ENCODE assay signal across 13 mouse cellular contexts in the genomic region with DNA sequence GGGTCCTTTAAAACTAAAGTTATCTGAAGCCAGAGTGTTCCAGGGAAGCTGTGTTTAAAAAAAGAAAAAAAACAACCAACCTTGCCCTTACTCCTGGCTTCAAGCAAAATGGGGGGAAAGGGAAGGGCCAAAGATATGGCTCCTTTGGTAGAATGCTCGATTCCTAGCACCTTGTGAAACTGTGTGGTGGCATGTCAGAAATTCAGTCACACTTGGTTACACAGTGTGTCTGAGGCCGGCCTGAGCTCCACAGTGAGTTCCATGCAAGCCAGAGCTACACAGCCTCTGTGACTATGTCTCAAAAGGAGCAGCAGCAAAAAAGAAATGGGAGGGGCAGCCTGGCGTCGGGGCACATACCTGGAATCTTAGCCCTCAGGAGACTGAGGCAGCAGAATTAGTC. TPM values are rescaled to one million over a fixed set of nuclear protein-coding genes. Genes with fewer than 3 reads are reported as not detected.
DNase-seq lines count a peak whose midpoint lies in the region; TF ChIP-seq lines count a peak whose summit lies in the region.
"Had no signal": no experiment of that assay in that cellular context is flagged by ENCODE, and none has a peak within 500 bp of the region (broad histone marks: within the 10 kb centered on the region; RNA-seq: fewer than 3 reads in every experiment).

No protein-coding gene starts in this region.

- peak overlapping the region; percentile 25; the same call in 1 of the 2 replicates for H3K27ac ChIP-seq in kidney, adult 2 months (ENCODE audit: insufficient read depth, low read depth, low read length)
- 0 out of 2 replicates have a peak overlapping the region, but pooled peaks have one; percentile 7 for H3K27ac ChIP-seq in testis, adult 2 months (ENCODE audit: control insufficient read depth, insufficient read depth, low read depth, low read length)
- H3K27ac ChIP-seq: lung, embryonic 15.5 days had no signal

- WGBS in kidney, adult 2 months = 26% methylated on average over 4 of the region's 4 CpGs

- H3K27me3 ChIP-seq in kidney, adult 2 months (replicated peaks; ENCODE audit: control insufficient read depth, insufficient read depth, low read length) = no peaks in the 10 kb centered on the region
- no peaks in the 10 kb centered on the region for H3K27me3 ChIP-seq in testis, adult 2 months (ENCODE audit: control insufficient read depth, insufficient read depth, low read length)

- no peaks in the 10 kb centered on the region for H3K36me3 ChIP-seq in kidney, adult 2 months (ENCODE audit: control insufficient read depth, insufficient read depth, low read length)
- no peaks in the 10 kb centered on the region for H3K36me3 ChIP-seq in testis, adult 2 months (ENCODE audit: control insufficient read depth, insufficient read depth, low read length)
- H3K36me3 ChIP-seq: lung, embryonic 15.5 days had no signal

- H3K4me3 ChIP-seq in kidney, adult 2 months (ENCODE audit: insufficient read depth, low read depth, low read length) = no peak overlapping the region
- no peak overlapping the region for H3K4me3 ChIP-seq in testis, adult 2 months (ENCODE audit: control insufficient read depth, low read depth, low read length)
- H3K4me3 ChIP-seq: lung, embryonic 15.5 days had no signal

- TF ChIP-seq POLR2A in kidney, adult 2 months (IDR thresholded peaks at IDR 0.05; ENCODE audit: low read depth, low read length) = no peak
- no peak for TF ChIP-seq POLR2A in testis, adult 2 months (IDR thresholded peaks at IDR 0.05; ENCODE audit: control insufficient read depth, low read depth, low read length)

- no peak for TF ChIP-seq CTCF in kidney, adult 2 months (conservative IDR thresholded peaks at IDR 0.05; ENCODE audit: insufficient read depth, insufficient read length, low read depth, low read length)
- TF ChIP-seq CTCF in testis, adult 2 months (IDR thresholded peaks at IDR 0.05; ENCODE audit: control insufficient read depth, insufficient read depth, insufficient replicate concordance, low read depth, low read length) = no peak

- H3K4me1 ChIP-seq in kidney, adult 2 months (ENCODE audit: control insufficient read depth, insufficient read depth, low read length) = no peaks in the 10 kb centered on the region; the same call in none of the 2 replicates
- H3K4me1 ChIP-seq in testis, adult 2 months (ENCODE audit: control insufficient read depth, insufficient read depth, low read length) = peaks cover 16% of the 10 kb centered on the region

- DNase-seq in adrenal gland, postnatal 14 days = peak; percentile 15
- DNase-seq in adrenal gland, adult 8-10 months = no peak
- peak; percentile 40 for DNase-seq in kidney, adult 2 months
- DNase-seq in kidney, postnatal 14 days = no peak
- no peak for DNase-seq in testis, postnatal 10 days (ENCODE audit: low spot score)
- no peak for DNase-seq in embryo, embryonic 9.5 days (ENCODE audit: extremely low spot score)
- no peak for DNase-seq in right cerebral cortex, postnatal 14 days
- DNase-seq: cerebellum, postnatal 36 days had no signal

RNA-seq across cellular contexts. Expression of a gene that starts 3.7 kb away (rescaled TPM):
- 4.2 and 4.6 TPM in 2 replicates for total RNA-seq in adrenal gland, postnatal 14 days (2021)
- 1 to 10 TPM; 2.6 to 7.5 (median 4.6) TPM for total RNA-seq in adrenal gland, adult 8-10 months (2022)
- 4.2 and 4.4 TPM in 2 replicates for polyA plus RNA-seq in kidney, adult 2 months (2012; rRNA removed)
- polyA plus RNA-seq in testis, adult 2 months (2012; rRNA removed) = 0.22 and 0.24 TPM in 2 replicates
- total RNA-seq: granulocyte monocyte progenitor cell, adult 5-6 weeks had no signal
- polyA plus RNA-seq: G1E had no signal

RNA-seq across cellular contexts. Expression of a gene that starts 8.1 kb away (rescaled TPM):
- 7.4 and 12.8 TPM in 2 replicates for total RNA-seq in adrenal gland, postnatal 14 days (2021)
- 10 to 100 TPM in 2 of 4 experiments, 1 to 10 TPM in 2; 2.1 to 14.1 (median 7.4) TPM for total RNA-seq in adrenal gland, adult 8-10 months (2022)
- polyA plus RNA-seq in kidney, adult 2 months (2012; rRNA removed) = 61.1 and 77.6 TPM in 2 replicates
- polyA plus RNA-seq in testis, adult 2 months (2012; rRNA removed) = 37.9 and 42.4 TPM in 2 replicates

RNA-seq across cellular contexts. Expression of a gene that starts 20.3 kb away (rescaled TPM):
- 7.2 and 11.6 TPM in 2 replicates for total RNA-seq in adrenal gland, postnatal 14 days (2021)
- 10 to 100 TPM in 3 of 4 experiments, 1 to 10 TPM in 1; 8.2 to 24.1 (median 14.7) TPM for total RNA-seq in adrenal gland, adult 8-10 months (2022)
- 12.2 and 19.8 TPM in 2 replicates for polyA plus RNA-seq in kidney, adult 2 months (2012; rRNA removed)
- polyA plus RNA-seq in testis, adult 2 months (2012; rRNA removed) = 15.0 and 15.6 TPM in 2 replicates

RNA-seq across cellular contexts. Expression of a gene that starts 20.3 kb away (rescaled TPM):
- 30.1 and 35.9 TPM in 2 replicates for total RNA-seq in adrenal gland, postnatal 14 days (2021)
- total RNA-seq in adrenal gland, adult 8-10 months (2022) = 10 to 100 TPM; 25.1 to 35.9 (median 31.4) TPM
- 39.4 and 45.5 TPM in 2 replicates for polyA plus RNA-seq in kidney, adult 2 months (2012; rRNA removed)
- polyA plus RNA-seq in testis, adult 2 months (2012; rRNA removed) = 131 and 139 TPM in 2 replicates

RNA-seq across cellular contexts. Expression of a gene that starts 20.4 kb away (rescaled TPM):
- total RNA-seq in adrenal gland, postnatal 14 days (2021) = 0.38 and 0.85 TPM in 2 replicates
- 1 to 10 TPM in 3 of 4 experiments, under 1 TPM in 1; 0.90 to 5.5 (median 3.0) TPM for total RNA-seq in adrenal gland, adult 8-10 months (2022)
- polyA plus RNA-seq in kidney, adult 2 months (2012; rRNA removed) = 0.20 and 0.41 TPM in 2 replicates
- polyA plus RNA-seq in testis, adult 2 months (2012; rRNA removed) = 175 and 181 TPM in 2 replicates
- total RNA-seq: granulocyte monocyte progenitor cell, adult 5-6 weeks; monocyte, adult 5-6 weeks had no signal

Comparison
In these comparisons a context has a peak if more than half of its experiments do, and no peak if none do; other contexts are left out.
1. DNase-seq: peak in adrenal gland, postnatal 14 days (single experiment) and kidney, adult 2 months (single experiment); none in adrenal gland, adult 8-10 months (single experiment), kidney, postnatal 14 days (single experiment), testis, postnatal 10 days (single experiment), embryo, embryonic 9.5 days (single experiment) and right cerebral cortex, postnatal 14 days (single experiment).